Mouse (Mus musculus) gastrocnemius, adult 2 months (tissue): ENCODE measurements at regions not wholly inside any gene's neighbourhood (a gene's known extent, or its start where the extent isn't known, plus 50 kb on each side); places are given as distances from the start of the nearest gene placed in this dataset.

Experiments used
- DNase-seq: peaks from one replicate; pipeline ENCODE4 v3.0.0; 2022
- H3K27ac ChIP-seq: fragments of 200-600 bp; 2 replicates; pipeline ENCODE4 v1.8.1; 2022; ENCODE audit warnings: mild to moderate bottlenecking
- H3K4me3 ChIP-seq: fragments of 200-600 bp; 2 replicates; pipeline ENCODE4 v1.8.1; 2022; ENCODE audit warnings: mild to moderate bottlenecking, moderate library complexity
- CTCF ChIP-seq: fragments of 200-600 bp; IDR thresholded peaks from 2 replicates; pipeline ENCODE4 v1.8.1; 2022; ENCODE audit warnings: antibody characterized with exemption, mild to moderate bottlenecking, moderate library complexity
- intact Hi-C: fragments of 180-260 bp; cut with DNase I; formaldehyde crosslinking; loops from one replicate; pipeline ENCODE4 v1.15.1; 2025

GRCm38 (mm10) chr15:49555793-49556192 lies 4328.9 kb upstream of the Gm7489 start:
- H3K27ac ChIP-seq, result no peak overlapping the region
- intact Hi-C loops, result no loop called here
- DNase-seq, result no peak
- peak; percentile 21; the same call in 1 of the 2 replicates for TF ChIP-seq CTCF
- H3K4me3 ChIP-seq, result no peak overlapping the region

GRCm38 (mm10) chr15:49560401-49560800 lies 4324.3 kb upstream of the Gm7489 start:
- H3K4me3 ChIP-seq, result no peak overlapping the region
- TF ChIP-seq CTCF, result no peak
- no peak for DNase-seq
- H3K27ac ChIP-seq, result no peak overlapping the region
- intact Hi-C loops, result no loop called here

GRCm38 (mm10) chr15:49588851-49589250 lies 4295.9 kb upstream of the Gm7489 start:
- TF ChIP-seq CTCF, result no peak
- no peak overlapping the region for H3K4me3 ChIP-seq
- H3K27ac ChIP-seq, result no peak overlapping the region
- intact Hi-C loops, result no loop called here
- no peak for DNase-seq

GRCm38 (mm10) chr15:49613865-49614264 lies 4270.8 kb upstream of the Gm7489 start:
- no peak overlapping the region for H3K4me3 ChIP-seq
- TF ChIP-seq CTCF, result no peak
- intact Hi-C loops, result no loop called here
- no peak for DNase-seq
- H3K27ac ChIP-seq, result no peak overlapping the region

- intact Hi-C loops, result no loop called here
- no peak for DNase-seq
- TF ChIP-seq CTCF, result no peak
- no peak overlapping the region for H3K27ac ChIP-seq
- H3K4me3 ChIP-seq, result no peak overlapping the region
These were observed 4237.3 kb upstream of the Gm7489 start for GRCm38 (mm10) chr15:49647361-49647760.

DNA sequence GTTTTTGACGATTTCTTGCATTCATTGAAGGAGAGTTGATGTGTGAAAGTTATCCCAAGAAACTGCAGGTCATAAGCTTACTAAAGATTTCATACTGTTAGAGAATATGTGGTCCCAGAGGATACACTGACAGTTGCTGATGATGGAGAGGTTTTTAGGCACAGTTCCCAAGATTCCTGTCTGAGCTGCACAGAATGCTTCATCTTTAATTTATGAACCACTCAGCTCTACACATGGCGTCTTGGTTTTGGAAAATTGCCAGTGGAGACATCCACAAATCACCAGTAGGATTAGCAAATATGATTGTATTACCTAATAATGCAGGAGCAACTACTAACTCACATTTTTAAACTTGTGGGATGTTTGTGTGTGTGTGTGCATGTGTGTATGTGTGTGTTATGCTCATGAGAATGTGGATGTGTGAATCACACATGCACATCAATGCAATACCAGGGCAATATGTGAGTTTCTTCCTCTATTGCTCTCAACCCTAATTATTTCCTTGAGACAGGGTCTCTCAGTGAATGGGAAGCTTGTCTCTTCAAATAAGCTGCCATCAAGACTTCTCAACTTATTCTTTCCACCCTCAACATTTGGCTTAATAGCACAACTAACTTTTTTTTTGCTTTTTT lies 4234.0 kb upstream of the Gm7489 start:
- Histone ChIP-seq H3K4me3 (no peak overlapping the region), H3K27ac (no peak overlapping the region)
- no peak for DNase-seq
- intact Hi-C loops, result no loop called here
- TF ChIP-seq CTCF, result no peak

- intact Hi-C loops, result no loop called here
- TF ChIP-seq CTCF, result no peak
- no peak for DNase-seq
- Histone ChIP-seq H3K4me3 (no peak overlapping the region), H3K27ac (no peak overlapping the region)
These were observed 4231.0 kb upstream of the Gm7489 start for GRCm38 (mm10) chr15:49653728-49654127.

DNA sequence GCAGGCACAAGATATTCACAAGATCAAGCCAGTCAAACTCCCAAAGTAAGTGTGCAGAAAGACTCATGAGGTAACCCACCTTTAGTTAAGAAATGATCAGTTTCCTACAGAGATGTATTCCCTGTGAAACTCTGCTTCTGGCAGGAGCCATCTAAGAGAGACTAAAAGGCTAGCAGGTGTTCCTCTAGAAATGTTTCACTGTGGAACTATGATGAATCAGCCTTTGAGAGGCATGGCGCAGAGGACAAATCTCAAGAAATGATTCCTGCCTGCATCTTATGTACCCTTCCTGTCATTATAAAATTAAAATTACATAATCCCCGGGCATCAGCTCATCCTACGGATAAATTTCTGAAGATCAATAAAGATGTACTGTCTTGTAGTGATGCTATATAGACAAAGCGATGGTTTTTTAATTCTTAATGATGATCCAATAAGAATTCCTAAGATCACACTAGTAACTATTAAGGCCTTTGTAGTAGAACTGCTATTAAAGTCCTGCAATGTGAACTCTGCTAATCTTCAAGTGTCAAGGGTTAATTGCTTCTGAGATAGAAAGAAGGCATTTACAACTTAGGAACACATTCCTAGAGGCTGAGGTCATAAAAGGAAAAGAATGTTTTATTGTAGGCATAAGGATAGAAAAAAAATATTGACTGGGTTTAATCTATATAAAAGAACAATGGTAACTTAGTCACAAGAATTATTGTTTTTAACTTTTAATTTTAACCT lies 4219.7 kb upstream of the Gm7489 start:
- intact Hi-C loops, result no loop called here
- Histone ChIP-seq H3K4me3 (no peak overlapping the region), H3K27ac (no peak overlapping the region)
- no peak for DNase-seq
- no peak for TF ChIP-seq CTCF
